Mouse (Mus musculus) thymus, adult 2 months (tissue): ENCODE results near the gene Fmnl2.

Experiments used
- CTCF ChIP-seq: fragments of 200-500 bp; IDR thresholded peaks from 2 replicates; pipeline ENCODE4 v1.5.1; 2012; ENCODE audit warnings: mild to moderate bottlenecking, control low read depth, low read length, moderate library complexity, borderline replicate concordance; ENCODE audit not compliant: control insufficient read depth, poor library complexity, insufficient read depth; ENCODE audit errors: extremely low read depth
- POLR2A ChIP-seq: fragments of 200-500 bp; IDR thresholded peaks from 2 replicates; pipeline ENCODE4 v1.6.1; 2012; ENCODE audit warnings: mild to moderate bottlenecking, low read length, control low read depth, moderate library complexity; ENCODE audit not compliant: control insufficient read depth, poor library complexity, insufficient read depth; ENCODE audit errors: extremely low read depth

- TF ChIP-seq CTCF = no peak
- TF ChIP-seq POLR2A = no peak
These were observed 231.1 kb downstream of the Fmnl2 start for GRCm38 (mm10) chr2:53088744-53089143.
